Mouse (Mus musculus) limb, embryonic 12.5 days (tissue): ENCODE measurements at regions not wholly inside any gene's neighbourhood (a gene's known extent, or its start where the extent isn't known, plus 50 kb on each side); places are given as distances from the start of the nearest gene placed in this dataset.

Source experiments
- ATAC-seq: fragments of 200-750 bp; cut with Nextera tagmentation; 2 replicates; pipeline ENCODE4 v1.8.0; 2017; ENCODE audit warnings: low read depth, moderate TSS enrichment; ENCODE audit not compliant: insufficient number of reproducible peaks, insufficient read depth, low FRiP score, low TSS enrichment
- H3K27ac ChIP-seq: fragments of 300-500 bp; sonication (generic); 2 replicates; pipeline ENCODE4 v1.5.1; 2016; ENCODE audit warnings: mild to moderate bottlenecking, moderate library complexity
- H3K27me3 ChIP-seq: fragments of 300-500 bp; sonication (generic); 2 replicates; pipeline ENCODE4 v1.6.1; 2016; ENCODE audit warnings: mild to moderate bottlenecking, moderate library complexity
- H3K36me3 ChIP-seq: fragments of 300-500 bp; sonication (generic); 2 replicates; pipeline ENCODE4 v1.6.1; 2016; ENCODE audit warnings: mild to moderate bottlenecking, moderate library complexity
- H3K4me1 ChIP-seq: fragments of 300-500 bp; sonication (generic); replicated peaks from 2 replicates; pipeline ENCODE4 v1.6.1; 2016
- H3K4me2 ChIP-seq: fragments of 300-500 bp; sonication (generic); 2 replicates; pipeline ENCODE4 v1.6.1; 2016; ENCODE audit warnings: mild to moderate bottlenecking, moderate library complexity
- H3K4me3 ChIP-seq: fragments of 300-500 bp; sonication (generic); replicated peaks from 2 replicates; pipeline ENCODE4 v1.5.1; 2016; ENCODE audit warnings: mild to moderate bottlenecking
- H3K9ac ChIP-seq: fragments of 300-500 bp; sonication (generic); replicated peaks from 2 replicates; pipeline ENCODE4 v1.6.1; 2016; ENCODE audit warnings: mild to moderate bottlenecking, moderate library complexity
- H3K9me3 ChIP-seq: fragments of 300-500 bp; sonication (generic); 2 replicates; pipeline ENCODE4 v1.6.1; 2016; ENCODE audit warnings: mild to moderate bottlenecking, moderate library complexity
- WGBS: fragments of 180-500 bp; shearing (Covaris S2); methylation state at CpG from one replicate; pipeline ENCODE4 v1.1.7; 2016; 5-methylcytosine and 5-hydroxymethylcytosine counted together

- H3K27me3 ChIP-seq: peaks cover 2% of the 10 kb centered on the region; the same call in 1 of the 2 replicates
- no peak overlapping the region for H3K27ac ChIP-seq
- no peaks in the 10 kb centered on the region for H3K4me1 ChIP-seq
- H3K4me3 ChIP-seq: no peak overlapping the region
- 93% methylated on average over 1 of the region's 1 CpGs for WGBS
- ATAC-seq: no peak
- H3K9ac ChIP-seq: no peak overlapping the region
- no peak overlapping the region for H3K4me2 ChIP-seq
- H3K36me3 ChIP-seq: no peaks in the 10 kb centered on the region
- 0 out of 2 replicates have a peak, but pooled peaks cover 5% of the 10 kb centered on the region for H3K9me3 ChIP-seq
These were observed 60.2 kb upstream of the Foxc1 start for GRCm38 (mm10) chr13:31746276-31746675.
